Comparison of ENCODE assay signal across 20 mouse cellular contexts in the genomic region with DNA sequence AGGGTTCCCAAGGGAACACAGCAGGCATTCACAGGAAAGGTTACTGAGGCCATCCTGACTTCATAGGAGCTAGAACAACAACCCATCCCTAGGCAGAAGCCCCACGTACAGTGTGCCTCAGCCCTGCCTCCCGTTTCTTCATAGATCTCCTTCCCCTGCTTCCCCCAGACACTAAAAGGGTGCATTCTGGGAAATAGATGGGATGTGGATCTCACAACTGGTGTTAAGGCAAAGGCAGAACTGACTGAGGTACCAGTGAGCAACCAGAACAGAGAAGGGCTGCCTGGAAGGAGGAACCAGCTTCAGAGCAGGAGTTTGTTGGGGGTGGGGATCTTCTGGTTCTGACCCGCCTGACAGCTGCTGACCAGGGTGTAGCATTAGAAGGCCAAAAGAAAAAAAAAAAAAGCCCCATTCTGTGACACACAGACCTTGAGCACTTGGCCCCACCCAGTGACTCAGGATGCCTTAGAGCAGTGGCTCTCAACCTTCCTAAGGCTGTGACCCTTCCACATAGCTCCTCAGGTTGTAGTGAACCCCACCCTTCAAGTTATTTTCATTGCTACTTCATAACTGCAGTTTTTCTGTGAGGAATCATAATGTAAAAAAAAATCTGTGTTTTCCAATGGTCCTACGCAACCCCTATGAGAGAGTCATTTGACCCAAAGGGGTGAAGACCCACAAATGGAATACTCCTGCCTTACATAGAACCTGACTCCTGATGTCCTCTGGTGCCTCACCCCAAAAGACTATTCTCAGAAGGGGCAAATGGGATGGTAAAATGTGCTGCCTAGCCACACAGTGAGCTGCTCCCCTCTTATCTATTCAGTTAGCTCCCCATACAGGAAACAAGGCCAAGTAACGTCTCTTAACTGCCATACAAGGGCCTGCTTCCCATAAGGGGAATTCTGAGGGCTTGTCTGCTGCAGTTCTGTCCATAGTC. TPM values are rescaled to one million over a fixed set of nuclear protein-coding genes. Genes with fewer than 3 reads are reported as not detected.
DNase-seq lines count a peak whose midpoint lies in the region; ATAC-seq and TF ChIP-seq lines count a peak whose summit lies in the region.
"Had no signal": no experiment of that assay in that cellular context is flagged by ENCODE, and none has a peak within 500 bp of the region (broad histone marks: within the 10 kb centered on the region; RNA-seq: fewer than 3 reads in every experiment).

No protein-coding gene starts in this region.

- no peak overlapping the region for H3K4me3 ChIP-seq in intestine, embryonic 15.5 days (replicated peaks)
- no peak overlapping the region for H3K4me3 ChIP-seq in layer of hippocampus, adult 2 months
- H3K4me3 ChIP-seq in midbrain, embryonic 15.5 days, result no peak overlapping the region
- H3K4me3 ChIP-seq: embryonic facial prominence, embryonic 13.5 days; neural tube, embryonic 13.5 days had no signal

- H3K27ac ChIP-seq in intestine, embryonic 15.5 days, result peak overlapping the region; percentile 69
- H3K27ac ChIP-seq in layer of hippocampus, adult 2 months, result no peak overlapping the region
- no peak overlapping the region for H3K27ac ChIP-seq in midbrain, embryonic 15.5 days
- H3K27ac ChIP-seq: embryonic facial prominence, embryonic 13.5 days; hindbrain, embryonic 14.5 days; kidney, postnatal 0 days; neural tube, embryonic 13.5 days had no signal

- intact Hi-C loops in left cerebral cortex, postnatal 10 days (cut with DNase I), result no loop called here

- 60% methylated on average over 5 of the region's 5 CpGs for WGBS in intestine, embryonic 15.5 days
- WGBS in midbrain, embryonic 15.5 days, result 79% methylated on average over 5 of the region's 5 CpGs

- no peak overlapping the region for H3K4me2 ChIP-seq in intestine, embryonic 15.5 days (replicated peaks)
- H3K4me2 ChIP-seq in midbrain, embryonic 15.5 days, result no peak overlapping the region
- H3K4me2 ChIP-seq: embryonic facial prominence, embryonic 13.5 days; hindbrain, embryonic 14.5 days; neural tube, embryonic 13.5 days had no signal

- no peaks in the 10 kb centered on the region for H3K36me3 ChIP-seq in intestine, embryonic 15.5 days
- no peaks in the 10 kb centered on the region for H3K36me3 ChIP-seq in midbrain, embryonic 15.5 days (replicated peaks)
- H3K36me3 ChIP-seq: embryonic facial prominence, embryonic 13.5 days; neural tube, embryonic 13.5 days had no signal

- H3K9ac ChIP-seq in intestine, embryonic 15.5 days, result no peak overlapping the region
- H3K9ac ChIP-seq in midbrain, embryonic 15.5 days, result no peak overlapping the region
- H3K9ac ChIP-seq: embryonic facial prominence, embryonic 13.5 days; hindbrain, embryonic 14.5 days; neural tube, embryonic 13.5 days had no signal

- no peaks in the 10 kb centered on the region for H3K27me3 ChIP-seq in intestine, embryonic 15.5 days (replicated peaks)
- H3K27me3 ChIP-seq in midbrain, embryonic 15.5 days (replicated peaks), result no peaks in the 10 kb centered on the region
- H3K27me3 ChIP-seq: embryonic facial prominence, embryonic 13.5 days; neural tube, embryonic 13.5 days had no signal

- H3K9me3 ChIP-seq in intestine, embryonic 15.5 days, result no peaks in the 10 kb centered on the region
- no peaks in the 10 kb centered on the region for H3K9me3 ChIP-seq in midbrain, embryonic 15.5 days
- H3K9me3 ChIP-seq: embryonic facial prominence, embryonic 13.5 days; neural tube, embryonic 13.5 days had no signal

- no peak for TF ChIP-seq CTCF in layer of hippocampus, adult 2 months (conservative IDR thresholded peaks at IDR 0.05)

- peak; percentile 29; the same call in 1 of the 2 replicates for ATAC-seq in intestine, embryonic 15.5 days
- peak; percentile 47; the same call in 1 of the 2 replicates for ATAC-seq in megakaryocyte, adult 5-6 weeks (ENCODE audit: poor library complexity, severe bottlenecking)
- ATAC-seq in midbrain, embryonic 15.5 days (replicated peaks), result no peak
- ATAC-seq: forebrain, embryonic 16.5 days had no signal

- peaks cover 4% of the 10 kb centered on the region for H3K4me1 ChIP-seq in intestine, embryonic 15.5 days (replicated peaks)
- H3K4me1 ChIP-seq in midbrain, embryonic 15.5 days, result no peaks in the 10 kb centered on the region
- H3K4me1 ChIP-seq: embryonic facial prominence, embryonic 13.5 days; neural tube, embryonic 13.5 days had no signal

- DNase-seq in 3T3-L1 (ENCODE audit: low read depth, low spot score), result peak; percentile 68
- DNase-seq in ZHBTc4 (ENCODE audit: low read depth, low spot score), result peak; percentile 19
- DNase-seq in layer of hippocampus, adult 2 months (ENCODE audit: low spot score in 2 of 2), result no peak
- DNase-seq in ovary, adult 18-20 months (ENCODE audit: low spot score), result no peak
- no peak for DNase-seq in left cerebral cortex, postnatal 10 days (ENCODE audit: extremely low spot score in 1 of 2, low spot score in 2 of 2)
- DNase-seq: cerebellum, postnatal 25 days; gastrocnemius, postnatal 14 days; lung, postnatal 14 days; midbrain, embryonic 14.5 days; right cerebral cortex, adult 18-20 months; thymus, adult 2 months had no signal

RNA-seq across cellular contexts. Expression of gene Muc13, which starts 11.8 kb away (rescaled TPM):
- 209 and 261 TPM in 2 replicates for polyA plus RNA-seq in intestine, embryonic 15.5 days (2015; fragmentation: Nextera tagmentation; extraction: Ambion mirVana)
- 1.2 and 2.1 TPM in 2 replicates for total RNA-seq in megakaryocyte, adult 5-6 weeks (2015)
- total RNA-seq in megakaryocyte, adult 5-6 weeks (2017), result 0.81 and 1.8 TPM in 2 replicates
- not detected for total RNA-seq in layer of hippocampus, adult 2 months (2021)
- not detected for total RNA-seq in left cerebral cortex, postnatal 10 days (2021)
- 0.08 TPM in 1 of 2 replicates, not detected in the other for polyA plus RNA-seq in midbrain, embryonic 15.5 days (2015; fragmentation: Nextera tagmentation; extraction: Ambion mirVana)
- total RNA-seq: gastrocnemius, postnatal 14 days; layer of hippocampus, postnatal 25 days had no signal
- polyA plus RNA-seq: hindbrain, embryonic 14.5 days; kidney, postnatal 0 days; midbrain, embryonic 14.5 days; neural tube, embryonic 13.5 days had no signal

RNA-seq across cellular contexts. Expression of gene Itgb5, which starts 47.4 kb away (rescaled TPM):
- polyA plus RNA-seq in intestine, embryonic 15.5 days (2015; fragmentation: Nextera tagmentation; extraction: Ambion mirVana), result 35.8 and 36.1 TPM in 2 replicates
- 11.8 and 15.2 TPM in 2 replicates for total RNA-seq in megakaryocyte, adult 5-6 weeks (2015)
- total RNA-seq in megakaryocyte, adult 5-6 weeks (2017), result 17.2 and 20.8 TPM in 2 replicates
- total RNA-seq in layer of hippocampus, adult 2 months (2021), result 10 to 100 TPM; 40.2 to 40.5 TPM
- 10 to 100 TPM; 25.9 to 27.8 TPM for total RNA-seq in left cerebral cortex, postnatal 10 days (2021)
- polyA plus RNA-seq in midbrain, embryonic 15.5 days (2015; fragmentation: Nextera tagmentation; extraction: Ambion mirVana), result 24.1 and 24.6 TPM in 2 replicates

Comparison
In these comparisons a context has a peak if more than half of its experiments do, and no peak if none do; other contexts are left out.
1. DNase-seq: peak in 3T3-L1 (single experiment) and ZHBTc4 (single experiment); none in layer of hippocampus, adult 2 months (0 of 2), ovary, adult 18-20 months (single experiment) and left cerebral cortex, postnatal 10 days (0 of 2).